Mouse (Mus musculus) forebrain, embryonic 14.5 days (tissue): Measurements from ENCODE around the gene Scimp. TPM values are rescaled to one million over a fixed set of nuclear protein-coding genes. Genes with fewer than 3 reads are reported as not detected.

Experiments
- ATAC-seq: fragments of 200-750 bp; cut with Nextera tagmentation; 2 replicates; pipeline ENCODE4 v1.8.0; 2017; ENCODE audit warnings: mild to moderate bottlenecking, moderate library complexity
- DNase-seq: peaks from one replicate; pipeline ENCODE4 v3.0.0-alpha.2; 2015; ENCODE audit warnings: low spot score
- H3K27ac ChIP-seq: fragments of 300-500 bp; sonication (generic); 2 replicates; pipeline ENCODE4 v1.5.1; 2014; ENCODE audit warnings: low read depth, mild to moderate bottlenecking, control low read depth, low read length, moderate library complexity
- H3K27me3 ChIP-seq: fragments of 300-500 bp; sonication (generic); replicated peaks from 2 replicates; pipeline ENCODE4 v1.6.1; 2014; ENCODE audit warnings: low read length, control low read depth, mixed read lengths; ENCODE audit not compliant: control insufficient read depth, insufficient read depth
- H3K36me3 ChIP-seq: fragments of 300-500 bp; sonication (generic); 2 replicates; pipeline ENCODE4 v1.6.1; 2014; ENCODE audit warnings: low read length, control low read depth; ENCODE audit not compliant: control insufficient read depth, insufficient read depth
- H3K4me1 ChIP-seq: fragments of 300-500 bp; sonication (generic); 2 replicates; pipeline ENCODE4 v1.6.1; 2014; ENCODE audit warnings: antibody characterized with exemption, low read length, control low read depth; ENCODE audit not compliant: control insufficient read depth, insufficient read depth
- H3K4me2 ChIP-seq: fragments of 300-500 bp; sonication (generic); 2 replicates; pipeline ENCODE4 v1.6.1; 2014; ENCODE audit warnings: mild to moderate bottlenecking, control low read depth, low read length
- H3K4me3 ChIP-seq: fragments of 300-500 bp; sonication (generic); 2 replicates; pipeline ENCODE4 v1.5.1; 2014; ENCODE audit warnings: low read depth, low read length, control low read depth
- H3K9ac ChIP-seq: fragments of 300-500 bp; sonication (generic); 2 replicates; pipeline ENCODE4 v1.6.1; 2014; ENCODE audit warnings: mild to moderate bottlenecking, low read length, control low read depth, moderate library complexity
- H3K9me3 ChIP-seq: fragments of 300-500 bp; sonication (generic); replicated peaks from 2 replicates; pipeline ENCODE4 v1.6.1; 2016; ENCODE audit warnings: low read length, control low read depth, mixed read lengths; ENCODE audit not compliant: control insufficient read depth
- WGBS: fragments of 180-500 bp; shearing (Covaris S2); extraction: QIAGEN DNeasy Blood & Tissue Kit; methylation state at CpG from one replicate; pipeline ENCODE4 v1.1.7; 2014; 5-methylcytosine and 5-hydroxymethylcytosine counted together
- polyA plus RNA-seq: library from polyadenylated mRNA; unstranded; fragments of >200 nt; fragmentation: Nextera tagmentation; extraction: Ambion mirVana; gene quantifications from 2 replicates; pipeline ENCODE4 v1.2.1, GENCODE M21; 2014

The Scimp gene
- polyA plus RNA-seq, 1 experiment from 2014 or later: not detected

DNA sequence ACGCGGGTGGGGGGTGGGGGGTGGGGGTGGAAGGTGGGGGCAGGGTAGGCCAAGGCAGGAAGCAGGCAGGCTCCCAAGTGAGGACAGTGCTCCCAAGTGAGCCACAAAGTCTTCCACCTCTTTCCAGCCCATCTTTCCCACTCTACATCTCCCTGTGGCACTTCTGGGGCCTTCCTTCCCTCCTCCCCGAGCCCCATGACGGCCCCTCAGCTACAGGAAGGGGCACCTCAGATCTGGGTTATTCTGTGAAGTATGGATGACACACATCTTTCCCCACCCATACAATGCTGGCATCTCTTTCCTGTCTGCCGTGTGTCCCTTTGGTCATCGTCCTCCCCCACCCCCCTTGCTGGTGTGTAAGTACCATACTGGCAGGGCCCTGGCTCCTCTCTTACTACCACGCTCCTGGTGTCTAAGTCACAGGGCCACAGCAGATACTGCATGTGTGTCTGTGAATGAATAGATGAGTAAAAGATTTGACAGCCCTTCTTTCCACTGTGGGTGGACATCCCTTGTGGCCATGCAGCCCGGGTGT, 6.7 kb downstream of the Scimp start:
- H3K9ac ChIP-seq: no peak overlapping the region
- no peaks in the 10 kb centered on the region for H3K9me3 ChIP-seq
- H3K36me3 ChIP-seq: no peaks in the 10 kb centered on the region
- no peaks in the 10 kb centered on the region for H3K27me3 ChIP-seq
- H3K4me2 ChIP-seq: no peak overlapping the region
- DNase-seq: no peak
- ATAC-seq: no peak
- H3K4me3 ChIP-seq: no peak overlapping the region
- WGBS: 86% methylated on average over 5 of the region's 8 CpGs
- H3K27ac ChIP-seq: no peak overlapping the region
- no peaks in the 10 kb centered on the region for H3K4me1 ChIP-seq

DNA sequence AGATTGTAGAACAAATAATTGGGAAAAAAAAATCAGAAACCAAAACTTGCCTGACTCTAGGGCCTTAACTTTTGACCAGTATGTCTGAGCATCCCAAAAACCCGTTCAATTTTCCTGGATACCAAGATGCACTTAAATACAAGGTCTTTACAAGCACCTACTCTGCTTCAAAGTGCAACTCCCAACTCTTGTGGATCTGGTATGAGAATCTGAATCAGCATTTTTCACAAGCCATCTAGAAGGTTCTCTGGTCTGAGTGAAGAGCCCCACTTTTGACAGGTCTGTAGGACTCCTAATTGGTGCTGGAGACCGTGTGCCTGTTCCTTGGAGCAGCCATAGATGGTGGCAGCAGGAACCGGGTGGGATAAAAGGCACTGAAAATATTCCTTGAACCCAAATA, 8.0 kb downstream of the Scimp start:
- Histone ChIP-seq H3K27ac (no peak overlapping the region), H3K36me3 (no peaks in the 10 kb centered on the region), H3K9me3 (no peaks in the 10 kb centered on the region), H3K27me3 (no peaks in the 10 kb centered on the region), H3K4me3 (no peak overlapping the region), H3K4me1 (no peaks in the 10 kb centered on the region), H3K4me2 (no peak overlapping the region), H3K9ac (no peak overlapping the region)
- WGBS: 83% methylated on average over 3 of the region's 3 CpGs
- ATAC-seq (no peak), DNase-seq (no peak)

DNA sequence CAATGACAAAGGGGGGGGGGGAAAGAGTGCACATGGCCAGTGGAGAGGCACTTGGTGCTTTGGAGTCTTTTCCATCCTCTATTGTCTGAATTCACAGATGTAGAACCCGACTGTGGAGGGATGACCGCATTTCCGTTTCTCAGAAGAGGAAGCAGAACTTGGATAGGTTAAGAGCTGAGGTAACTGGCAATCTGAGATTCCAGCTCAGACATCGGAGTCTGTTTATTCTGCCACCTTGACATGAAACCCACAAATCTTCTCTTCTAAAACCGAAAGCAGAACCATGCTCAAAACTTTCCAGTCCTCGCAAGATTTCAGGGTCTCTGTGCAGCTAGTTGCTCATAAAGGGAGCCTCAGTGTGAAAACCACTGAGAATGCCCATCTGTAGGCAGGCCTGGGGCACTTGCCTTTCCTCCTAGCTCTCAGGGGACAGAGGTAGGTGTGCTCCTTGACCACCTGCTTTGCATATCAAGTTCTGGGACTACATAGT, 8.6 kb downstream of the Scimp start:
- no peaks in the 10 kb centered on the region for H3K27me3 ChIP-seq
- no peak for ATAC-seq
- no peak overlapping the region for H3K4me2 ChIP-seq
- no peak for DNase-seq
- WGBS: 87% methylated on average over 6 of the region's 6 CpGs
- H3K36me3 ChIP-seq: no peaks in the 10 kb centered on the region
- no peaks in the 10 kb centered on the region for H3K4me1 ChIP-seq
- H3K9me3 ChIP-seq: no peaks in the 10 kb centered on the region
- H3K4me3 ChIP-seq: no peak overlapping the region
- no peak overlapping the region for H3K9ac ChIP-seq
- no peak overlapping the region for H3K27ac ChIP-seq

DNA sequence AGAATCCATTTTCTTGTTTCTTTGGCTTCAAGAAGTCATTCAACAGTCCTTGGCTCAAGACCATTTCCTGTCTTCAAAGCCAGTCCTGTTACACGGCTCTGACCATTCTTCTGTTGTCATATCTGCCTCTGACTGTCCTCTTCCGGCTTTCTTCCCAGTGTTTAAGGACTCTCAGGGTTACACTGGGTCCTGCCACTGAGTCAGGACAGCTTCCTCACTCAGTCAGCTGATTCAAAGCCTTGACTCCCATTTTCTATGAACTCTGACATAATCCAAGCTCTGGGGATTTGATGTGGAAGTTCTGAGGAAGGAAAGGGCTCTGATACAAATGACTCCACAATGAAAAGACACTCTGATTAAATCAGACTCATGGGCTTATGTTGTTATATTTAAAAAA, 9.5 kb downstream of the Scimp start:
- Histone ChIP-seq H3K4me1 (no peaks in the 10 kb centered on the region), H3K9me3 (no peaks in the 10 kb centered on the region), H3K4me3 (no peak overlapping the region), H3K27ac (no peak overlapping the region), H3K27me3 (no peaks in the 10 kb centered on the region), H3K9ac (no peak overlapping the region), H3K4me2 (no peak overlapping the region), H3K36me3 (no peaks in the 10 kb centered on the region)
- DNase-seq (no peak), ATAC-seq (no peak)
- 74% methylated on average over 2 of the region's 2 CpGs for WGBS

DNA sequence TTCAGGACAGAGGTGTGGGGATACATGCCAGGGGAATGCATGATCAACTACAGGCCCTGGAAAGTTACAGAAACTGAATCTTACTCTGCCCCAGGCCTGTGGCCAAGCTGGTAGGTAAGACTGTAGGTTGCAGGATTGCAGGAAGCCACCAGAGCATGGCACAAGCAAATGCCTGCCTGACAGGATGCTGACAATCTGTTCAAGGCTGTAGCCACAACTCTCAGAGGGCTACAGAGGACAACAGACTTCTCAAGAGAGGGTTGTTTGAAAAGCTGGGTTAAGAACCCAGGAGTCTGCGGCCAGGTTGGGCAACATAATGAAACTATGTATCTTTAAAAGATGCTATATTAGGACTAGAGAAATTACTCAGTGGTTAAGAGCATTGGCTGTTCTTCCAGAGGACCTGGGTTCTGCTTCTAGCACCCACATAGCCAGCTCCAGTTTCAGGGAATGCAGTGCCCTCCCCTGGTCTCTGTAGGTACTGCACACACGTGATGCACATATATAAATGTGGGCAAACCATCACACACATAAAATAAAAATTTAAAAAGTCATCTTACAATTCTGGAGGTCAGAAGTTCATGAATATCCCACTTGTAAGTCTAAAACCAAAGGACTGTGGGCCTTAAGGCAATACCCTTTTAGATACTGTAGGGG, 10.1 kb downstream of the Scimp start:
- no peaks in the 10 kb centered on the region for H3K4me1 ChIP-seq
- H3K36me3 ChIP-seq: no peaks in the 10 kb centered on the region
- no peak overlapping the region for H3K9ac ChIP-seq
- no peaks in the 10 kb centered on the region for H3K27me3 ChIP-seq
- no peak overlapping the region for H3K4me3 ChIP-seq
- H3K4me2 ChIP-seq: no peak overlapping the region
- ATAC-seq (no peak), DNase-seq (no peak)
- no peaks in the 10 kb centered on the region for H3K9me3 ChIP-seq
- WGBS: 91% methylated on average over 2 of the region's 2 CpGs
- no peak overlapping the region for H3K27ac ChIP-seq

DNA sequence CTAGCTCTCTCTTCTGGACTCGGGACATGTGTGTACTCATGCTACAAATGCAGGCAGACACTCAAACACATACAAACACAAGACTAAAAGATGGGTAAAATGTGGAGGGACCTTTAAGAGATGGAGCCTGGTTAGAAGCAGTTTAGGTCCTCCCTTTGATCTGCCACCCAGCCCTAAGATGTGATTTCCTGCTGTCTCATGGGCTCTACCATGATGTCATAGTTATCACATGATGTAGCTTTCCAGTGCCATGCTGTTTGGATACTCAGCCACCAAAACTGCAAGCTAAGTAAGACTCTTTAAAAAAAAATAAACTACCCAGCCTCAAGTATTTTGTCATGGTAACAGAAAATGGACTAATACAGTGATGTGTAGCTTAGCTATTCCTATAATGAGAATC, 20.0 kb downstream of the Scimp start:
- WGBS: 92% methylated on average over 1 of the region's 1 CpGs
- no peak overlapping the region for H3K9ac ChIP-seq
- no peak overlapping the region for H3K27ac ChIP-seq
- ATAC-seq (no peak), DNase-seq (no peak)
- no peaks in the 10 kb centered on the region for H3K36me3 ChIP-seq
- H3K27me3 ChIP-seq: no peaks in the 10 kb centered on the region
- H3K4me2 ChIP-seq: no peak overlapping the region
- no peak overlapping the region for H3K4me3 ChIP-seq
- no peaks in the 10 kb centered on the region for H3K4me1 ChIP-seq
- H3K9me3 ChIP-seq: no peaks in the 10 kb centered on the region

DNA sequence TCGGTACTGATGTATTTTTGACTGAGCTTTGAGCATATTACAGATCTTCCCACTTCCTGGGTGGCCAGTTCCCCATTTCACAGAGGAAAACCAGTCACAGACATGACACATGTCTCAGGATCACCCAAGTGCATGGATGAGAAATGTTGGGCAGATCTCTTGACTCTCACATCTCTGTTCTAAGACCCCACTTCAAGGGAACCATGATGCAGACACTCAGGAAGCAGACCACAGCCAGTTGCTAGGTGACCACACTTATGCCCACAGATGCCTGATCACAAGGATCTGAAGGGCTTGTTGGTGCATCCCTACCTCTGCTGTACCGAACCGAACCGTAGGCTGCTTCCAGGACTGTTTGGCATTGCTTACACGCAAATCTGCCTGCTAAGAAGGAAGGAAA, 20.7 kb downstream of the Scimp start:
- Histone ChIP-seq H3K4me2 (no peak overlapping the region), H3K27me3 (no peaks in the 10 kb centered on the region), H3K4me1 (no peaks in the 10 kb centered on the region), H3K9ac (no peak overlapping the region), H3K9me3 (no peaks in the 10 kb centered on the region), H3K27ac (no peak overlapping the region), H3K4me3 (no peak overlapping the region), H3K36me3 (no peaks in the 10 kb centered on the region)
- WGBS: 90% methylated on average over 5 of the region's 5 CpGs
- no peak for ATAC-seq
- DNase-seq: no peak

DNA sequence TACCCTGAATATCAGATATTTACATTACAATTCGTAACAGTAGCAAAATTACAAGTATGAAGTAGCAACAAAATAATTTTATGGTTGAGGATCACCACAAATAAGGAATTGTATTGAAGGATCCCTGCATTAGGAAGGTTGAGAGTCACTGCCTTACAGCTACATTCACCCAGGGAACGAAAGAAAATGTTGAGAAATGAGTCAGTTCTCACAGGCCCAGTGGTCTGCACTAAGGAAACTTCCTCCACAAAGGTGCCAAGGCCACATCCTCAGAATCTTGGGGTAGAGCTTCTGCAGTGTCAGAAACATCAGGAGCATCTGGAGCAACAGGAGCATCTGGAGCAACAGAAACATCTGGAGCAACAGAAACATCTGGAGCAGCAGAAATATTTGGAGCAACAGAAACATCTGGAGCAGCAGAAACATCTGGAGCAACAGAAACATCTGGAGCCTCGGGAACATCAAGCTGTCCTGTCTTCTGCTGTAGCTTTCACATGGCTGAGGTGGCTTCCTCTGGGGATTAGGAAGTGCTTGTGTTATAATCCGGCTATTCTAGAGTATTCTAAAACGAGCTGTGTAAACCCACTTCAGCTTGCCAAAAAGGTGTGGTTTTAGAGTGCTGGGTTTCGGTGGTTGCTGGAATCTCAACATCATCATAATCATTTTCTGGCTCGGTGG, 21.4 kb downstream of the Scimp start:
- Histone ChIP-seq H3K4me2 (no peak overlapping the region), H3K27me3 (no peaks in the 10 kb centered on the region), H3K4me3 (no peak overlapping the region), H3K4me1 (no peaks in the 10 kb centered on the region), H3K9me3 (no peaks in the 10 kb centered on the region), H3K27ac (no peak overlapping the region), H3K9ac (no peak overlapping the region), H3K36me3 (no peaks in the 10 kb centered on the region)
- ATAC-seq (no peak), DNase-seq (no peak)
- whole genome bisulfite sequencing: 75% methylated on average over 7 of the region's 7 CpGs

DNA sequence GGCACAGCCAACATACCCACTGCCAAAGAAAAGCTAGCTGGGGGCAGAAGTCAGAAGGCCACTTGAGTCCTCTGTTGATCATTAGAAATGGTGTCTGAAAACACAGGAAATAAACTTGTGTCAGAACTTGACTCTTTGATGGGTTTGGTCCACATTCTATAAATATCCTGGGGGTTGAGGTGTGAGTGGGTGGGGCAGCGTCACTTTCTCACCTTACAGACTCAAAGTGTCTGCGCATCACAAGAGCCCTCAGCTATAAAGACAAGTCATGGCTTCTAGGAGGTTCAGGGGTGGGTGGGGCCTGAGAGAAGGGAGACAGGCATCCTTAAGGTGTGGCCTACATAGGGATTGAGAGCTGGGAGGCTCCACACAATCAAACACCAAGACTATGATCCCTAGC, 22.0 kb downstream of the Scimp start:
- ATAC-seq: no peak
- WGBS: 97% methylated on average over 2 of the region's 2 CpGs
- Histone ChIP-seq H3K4me3 (no peak overlapping the region), H3K27me3 (no peaks in the 10 kb centered on the region), H3K27ac (no peak overlapping the region), H3K36me3 (no peaks in the 10 kb centered on the region), H3K9ac (no peak overlapping the region), H3K9me3 (no peaks in the 10 kb centered on the region), H3K4me1 (no peaks in the 10 kb centered on the region), H3K4me2 (no peak overlapping the region)
- DNase-seq: no peak
